Mouse (Mus musculus) layer of hippocampus, adult 2 months (tissue): ENCODE results near the gene Cav1. TPM values are rescaled to one million over a fixed set of nuclear protein-coding genes. Genes with fewer than 3 reads are reported as not detected.

Experiments
- DNase-seq, 2 experiments: peaks; one replicate each; pipeline ENCODE4 v3.0.0; 2022; ENCODE audit warnings: low spot score in 2 of 2
- H3K27ac ChIP-seq: fragments of 200-600 bp; 2 replicates; pipeline ENCODE4 v1.8.1; 2022
- H3K4me3 ChIP-seq: fragments of 200-600 bp; 2 replicates; pipeline ENCODE4 v1.8.1; 2022; ENCODE audit warnings: mild to moderate bottlenecking
- CTCF ChIP-seq: fragments of 200-600 bp; conservative IDR thresholded peaks from 2 replicates; pipeline ENCODE4 v1.8.1; 2022; ENCODE audit warnings: antibody characterized with exemption, mild to moderate bottlenecking, moderate library complexity
- total RNA-seq, 2 experiments: library from RNA; stranded (reverse); gene quantifications; 2 replicates each; pipeline ENCODE4 v1.2.3; 2021

Gene Cav1
- total RNA-seq, 2 experiments from 2014 or later, result 17.0 to 30.6 TPM

DNA sequence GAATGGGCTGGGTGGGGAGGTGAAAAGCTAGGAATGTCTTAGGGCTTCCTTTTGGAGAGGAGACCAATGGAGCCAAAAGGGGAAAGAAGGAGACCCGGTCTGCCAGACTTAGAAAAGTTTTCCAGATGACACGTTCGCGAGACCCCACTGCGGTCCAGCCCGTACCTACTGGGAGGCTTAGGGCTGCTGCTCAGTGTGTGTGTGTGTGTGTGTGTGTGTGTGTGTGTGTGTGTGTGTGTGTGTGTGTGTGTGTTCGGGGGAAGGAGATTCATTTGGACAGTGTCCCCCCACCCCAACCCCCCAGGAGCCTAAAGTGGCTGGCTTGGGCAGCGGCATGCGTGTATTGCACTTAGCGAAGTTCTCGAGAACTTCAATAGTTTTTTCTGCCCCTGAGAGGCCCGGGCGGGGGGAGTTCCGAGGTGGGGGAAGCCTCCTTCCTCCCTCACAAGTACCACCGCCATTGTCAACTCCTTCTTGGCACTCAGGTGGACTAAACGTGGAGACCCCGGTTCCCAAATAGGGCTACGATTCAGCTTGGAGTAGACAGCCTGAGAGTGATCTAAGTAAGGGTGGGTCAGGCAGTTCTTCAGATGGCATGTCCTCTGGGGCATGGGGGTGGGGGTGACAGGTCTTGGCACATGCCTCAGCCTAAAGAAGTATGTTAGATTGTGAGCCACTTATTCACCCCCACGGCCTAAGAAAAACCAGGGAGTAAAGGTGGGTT, 629 bp downstream of the Cav1 start:
- TF ChIP-seq CTCF, result no peak
- H3K4me3 ChIP-seq, result peak overlapping the region; percentile 52
- no peak for DNase-seq
- peak overlapping the region; percentile 78 for H3K27ac ChIP-seq

DNA sequence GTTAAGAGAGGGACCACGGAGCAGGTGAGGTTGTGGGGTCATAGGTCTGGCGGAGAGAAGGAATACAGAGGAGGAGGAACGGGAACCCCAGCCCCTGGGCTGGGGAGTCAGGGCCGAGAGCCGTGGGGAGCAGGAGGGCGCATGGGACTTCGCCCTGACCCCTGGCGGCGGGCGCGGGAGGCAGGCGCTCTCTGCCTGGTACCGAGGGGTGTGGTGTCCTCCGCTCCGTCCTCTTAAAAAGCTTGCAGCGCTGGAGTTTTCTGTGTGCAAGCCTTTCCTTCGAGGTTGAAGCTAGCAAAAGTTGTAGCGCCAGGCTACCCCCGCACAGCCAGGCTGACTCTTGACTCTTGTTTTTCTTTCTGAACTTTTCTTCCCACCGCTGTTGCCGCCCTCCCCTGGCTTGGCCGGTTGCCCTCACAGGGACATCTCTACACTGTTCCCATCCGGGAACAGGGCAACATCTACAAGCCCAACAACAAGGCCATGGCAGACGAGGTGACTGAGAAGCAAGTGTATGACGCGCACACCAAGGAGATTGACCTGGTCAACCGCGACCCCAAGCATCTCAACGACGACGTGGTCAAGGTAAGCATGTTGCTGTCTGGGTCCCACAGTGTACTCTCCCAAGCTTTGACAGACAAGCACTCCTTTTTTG, 1.5 kb downstream of the Cav1 start:
- peak; percentile 21 to 44 for DNase-seq
- peak; percentile 86 for TF ChIP-seq CTCF
- Histone ChIP-seq H3K27ac (peak overlapping the region; percentile 55), H3K4me3 (peak overlapping the region; percentile 47)

DNA sequence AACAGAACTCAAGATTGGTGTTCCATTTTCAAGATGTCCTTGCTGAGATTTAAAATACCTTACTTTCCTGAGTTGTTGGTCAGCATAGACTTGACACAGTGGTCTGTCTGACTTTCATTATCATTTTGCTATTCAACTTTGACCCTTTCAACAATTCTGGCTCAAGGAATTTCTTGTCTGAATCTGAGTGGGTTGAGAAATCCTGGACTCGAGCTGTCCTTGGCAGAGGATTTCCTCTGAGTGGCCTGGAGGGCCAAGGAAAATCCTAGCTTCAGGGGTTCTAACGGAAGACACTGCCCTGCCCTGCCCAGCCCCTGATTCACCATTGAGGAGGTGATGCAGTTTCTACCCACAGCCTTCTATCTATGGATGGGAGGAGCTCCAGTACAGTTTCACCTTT, 2.5 kb downstream of the Cav1 start:
- DNase-seq, result no peak
- TF ChIP-seq CTCF, result no peak
- Histone ChIP-seq H3K27ac (no peak overlapping the region), H3K4me3 (peak overlapping the region; percentile 4; the same call in 1 of the 2 replicates)

DNA sequence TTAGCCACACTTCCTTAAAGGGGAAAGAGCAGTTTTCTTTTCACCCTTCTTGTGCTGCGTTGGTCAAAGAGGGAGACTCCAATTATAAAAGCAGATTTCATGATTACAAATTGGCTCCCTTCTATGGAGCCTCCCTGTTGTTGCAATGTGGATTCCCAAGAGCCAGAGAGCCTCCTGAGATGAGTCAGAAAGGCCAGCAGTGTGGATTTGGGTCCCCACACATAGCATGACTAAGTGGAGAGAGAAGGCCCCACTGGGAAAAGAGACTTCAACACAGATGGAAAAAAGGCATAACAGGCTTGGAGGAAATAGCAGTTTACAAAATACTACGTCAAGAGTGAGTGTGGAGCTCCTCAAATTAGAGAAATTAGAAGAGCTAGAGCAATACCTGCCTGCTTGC, 3.1 kb downstream of the Cav1 start:
- Histone ChIP-seq H3K27ac (no peak overlapping the region), H3K4me3 (no peak overlapping the region)
- no peak for TF ChIP-seq CTCF
- no peak for DNase-seq

DNA sequence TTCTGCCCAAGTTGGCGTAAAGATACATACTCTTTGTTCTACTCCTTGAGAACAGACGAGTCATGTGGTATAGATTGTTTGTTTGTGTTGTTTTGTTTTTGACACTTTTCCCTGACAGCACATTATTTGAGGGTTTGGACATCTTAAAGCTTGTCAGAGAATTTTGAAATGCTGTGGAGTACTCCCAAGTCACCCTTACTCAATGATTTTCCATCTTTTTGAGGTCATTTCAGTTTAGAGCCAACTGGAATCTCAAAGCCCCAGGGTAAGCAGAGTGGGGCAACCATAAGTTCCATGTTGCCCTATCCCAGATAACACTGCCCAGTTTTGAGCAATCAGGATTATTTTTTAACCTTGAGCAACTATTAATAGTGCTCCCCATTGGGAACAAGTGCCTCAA, 8.1 kb downstream of the Cav1 start:
- no peak overlapping the region for H3K4me3 ChIP-seq
- DNase-seq, result no peak
- no peak overlapping the region for H3K27ac ChIP-seq
- TF ChIP-seq CTCF, result no peak

DNA sequence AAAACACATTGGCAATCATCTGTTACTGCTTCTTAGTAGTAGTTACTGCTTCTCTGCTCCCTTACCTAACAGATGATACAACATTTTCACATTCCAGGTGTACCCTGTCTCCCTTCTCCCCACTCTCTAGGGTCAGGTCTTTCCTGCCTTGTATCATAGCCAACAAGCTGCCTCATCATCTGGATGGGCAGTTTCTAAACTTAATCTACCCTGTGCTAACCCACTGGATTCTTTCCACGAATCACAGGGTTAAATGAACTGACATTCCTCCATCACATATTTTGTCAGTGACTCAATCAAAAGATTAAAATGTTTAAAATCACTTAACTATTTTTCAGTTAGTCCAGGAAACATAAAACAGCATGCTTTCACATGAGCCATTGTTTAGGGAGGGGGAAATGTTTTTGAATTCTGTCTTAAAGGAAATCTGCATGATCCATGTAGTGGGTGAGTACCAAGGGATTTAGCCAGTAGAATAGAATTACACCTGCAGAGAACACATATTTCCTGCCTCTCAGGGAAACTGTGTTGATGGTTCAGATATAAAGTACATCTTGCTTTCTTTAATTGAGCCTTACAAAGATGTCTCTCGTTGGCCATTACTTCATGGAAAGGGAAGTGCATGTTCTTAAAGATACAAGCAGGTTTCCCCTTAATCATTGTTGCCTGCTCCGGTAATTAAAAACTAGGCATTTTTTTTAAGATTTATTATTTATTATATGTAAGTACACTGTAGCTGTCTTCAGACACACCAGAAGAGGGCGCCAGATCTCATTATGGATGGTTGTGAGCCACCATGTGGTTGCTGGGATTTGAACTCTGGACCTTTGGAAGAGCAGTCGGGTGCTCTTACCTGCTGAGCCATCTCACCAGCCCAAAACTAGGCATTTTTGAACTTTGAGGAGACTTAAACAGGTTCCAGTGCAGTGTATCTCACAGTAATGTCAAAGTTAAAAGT, 8.8 kb downstream of the Cav1 start:
- peak; percentile 33 for TF ChIP-seq CTCF
- Histone ChIP-seq H3K27ac (no peak overlapping the region), H3K4me3 (no peak overlapping the region)
- DNase-seq, result no peak

DNA sequence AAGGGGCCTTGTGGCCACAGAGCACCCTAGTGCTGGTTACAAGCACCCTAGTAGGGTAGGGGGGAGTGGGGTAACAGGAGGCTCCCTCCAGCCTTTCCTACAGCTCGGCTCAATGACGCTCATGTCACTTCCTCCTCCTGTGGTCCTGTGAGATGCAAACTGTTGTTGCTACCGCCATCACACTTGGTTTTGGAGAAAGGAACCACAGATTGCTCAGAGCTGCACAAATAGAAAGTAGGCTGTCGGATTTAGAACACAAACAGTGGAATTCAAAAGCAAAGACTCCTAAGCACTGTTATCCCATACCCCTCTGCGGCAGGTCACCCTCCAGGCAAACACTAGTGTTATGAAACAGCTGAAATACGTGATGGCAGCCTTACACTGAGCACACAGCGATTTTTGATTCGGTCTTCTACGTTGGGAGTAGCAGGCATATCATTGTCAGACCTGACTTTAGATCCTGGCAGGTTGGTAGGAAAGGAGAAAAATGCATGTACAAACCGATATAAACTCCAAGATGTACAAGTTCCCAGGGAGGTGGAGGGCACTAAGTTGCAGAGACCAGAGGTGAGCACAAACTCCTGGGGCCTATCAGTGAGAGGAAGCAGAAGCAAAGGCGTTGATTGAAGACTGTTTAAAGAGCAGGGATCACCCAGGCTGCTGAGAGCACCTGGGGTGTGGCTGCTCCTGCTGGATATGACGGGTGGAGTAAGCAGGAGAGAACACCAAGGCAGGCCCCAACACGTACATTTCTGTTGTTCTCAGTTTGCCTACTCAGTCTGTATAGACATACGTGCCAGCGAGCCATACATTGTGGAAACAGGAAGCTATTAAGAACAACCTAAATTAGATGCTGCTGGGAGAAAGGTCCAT, 10.4 kb downstream of the Cav1 start:
- DNase-seq, result no peak
- no peak overlapping the region for H3K4me3 ChIP-seq
- H3K27ac ChIP-seq, result no peak overlapping the region
- TF ChIP-seq CTCF, result no peak

DNA sequence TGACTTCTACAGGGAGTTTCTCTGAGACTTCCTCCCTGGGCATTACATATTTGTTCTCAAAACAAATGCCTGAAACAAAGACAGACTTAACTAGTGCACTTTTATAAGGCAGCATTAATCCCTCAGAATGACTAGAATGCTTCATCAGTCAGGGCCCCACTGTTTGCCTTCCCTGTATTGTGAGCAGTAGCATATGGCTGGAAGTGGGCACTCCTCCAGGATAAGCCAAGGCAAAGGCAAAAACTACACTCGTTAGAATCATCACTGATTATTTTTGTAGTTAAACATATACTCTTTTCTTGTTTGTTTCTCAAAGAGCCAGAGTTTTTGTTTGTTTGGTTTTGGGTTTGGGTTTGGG, 11.0 kb downstream of the Cav1 start:
- no peak for TF ChIP-seq CTCF
- Histone ChIP-seq H3K4me3 (no peak overlapping the region), H3K27ac (no peak overlapping the region)
- no peak for DNase-seq

DNA sequence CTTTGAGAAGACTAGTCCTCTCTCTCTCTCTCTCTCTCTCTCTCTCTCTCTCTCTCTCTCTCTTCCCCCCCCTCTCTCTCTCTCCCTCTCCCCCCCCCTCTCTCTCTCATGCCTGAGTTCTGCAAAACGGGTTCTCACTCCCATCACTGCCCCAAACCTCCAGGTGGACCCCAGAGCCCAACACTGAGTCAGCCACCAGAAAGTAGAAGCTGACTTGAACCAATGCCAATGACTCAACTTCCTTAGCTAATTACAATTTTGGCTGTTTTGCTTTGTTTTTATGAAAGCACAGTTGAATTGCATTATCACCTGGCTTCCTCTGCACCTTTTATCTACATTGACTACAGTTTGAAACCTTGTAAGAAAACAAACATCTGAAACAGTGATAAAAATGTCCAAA, 11.8 kb downstream of the Cav1 start:
- H3K4me3 ChIP-seq, result no peak overlapping the region
- no peak overlapping the region for H3K27ac ChIP-seq
- no peak for DNase-seq
- no peak for TF ChIP-seq CTCF

DNA sequence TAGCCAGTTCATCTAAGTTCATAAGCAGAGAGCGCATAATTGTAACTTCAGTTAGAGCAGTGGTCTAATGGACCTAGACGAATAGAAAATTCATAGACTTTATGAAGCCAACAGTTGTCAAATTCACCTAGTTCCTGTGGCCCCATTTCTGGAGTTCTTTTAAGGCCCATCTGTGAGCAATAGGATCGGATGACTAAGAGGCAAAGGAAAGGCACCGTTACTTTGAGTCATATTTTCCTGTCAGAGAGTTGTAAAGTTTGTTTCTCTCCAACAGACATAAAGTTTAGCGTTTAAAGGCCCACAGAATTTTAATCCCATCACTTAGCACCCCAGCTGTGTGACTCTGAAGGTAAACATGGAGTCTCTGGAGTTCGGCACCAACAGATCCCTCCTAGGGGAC, 15.8 kb downstream of the Cav1 start:
- H3K4me3 ChIP-seq, result no peak overlapping the region
- no peak for DNase-seq
- no peak for TF ChIP-seq CTCF
- no peak overlapping the region for H3K27ac ChIP-seq

DNA sequence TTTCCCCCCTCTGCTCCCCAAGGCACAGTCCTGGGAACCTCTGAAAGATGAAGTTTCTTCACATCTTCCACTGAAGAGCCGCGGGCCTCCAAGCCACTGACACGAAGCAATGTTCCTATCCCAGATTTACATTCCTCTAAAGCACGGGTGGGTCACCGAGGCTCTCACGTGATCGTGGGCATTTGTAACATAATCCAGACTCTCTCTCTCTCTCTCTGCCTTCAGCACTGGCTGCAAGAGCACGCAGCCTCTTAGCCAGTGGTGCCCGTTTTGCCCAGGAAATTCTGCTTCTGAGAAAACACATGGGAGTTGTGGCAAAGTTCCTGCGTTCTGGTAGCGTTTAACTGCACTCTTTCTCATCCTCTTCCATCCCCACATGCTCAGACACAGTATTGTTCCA, 21.1 kb downstream of the Cav1 start:
- DNase-seq, result no peak
- no peak for TF ChIP-seq CTCF
- Histone ChIP-seq H3K4me3 (no peak overlapping the region), H3K27ac (no peak overlapping the region)

DNA sequence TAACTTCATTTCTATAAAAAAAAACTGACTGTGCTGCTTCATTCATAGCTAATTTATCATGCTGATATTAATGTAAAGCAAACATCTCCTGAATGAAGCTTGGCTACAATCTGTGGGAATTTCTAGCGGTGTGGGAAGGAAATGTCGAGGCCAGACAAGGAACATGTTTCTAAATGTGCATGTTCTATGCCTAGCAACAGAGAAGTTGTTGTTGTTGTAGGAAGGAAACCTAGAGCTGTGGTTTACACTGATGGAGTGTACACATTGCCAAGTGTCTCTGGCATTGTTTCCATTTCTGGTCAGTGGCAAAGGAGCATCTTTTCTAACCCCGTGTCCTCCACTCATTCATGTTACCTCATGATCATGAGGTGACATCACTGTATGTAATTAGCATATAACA, 23.7 kb downstream of the Cav1 start:
- DNase-seq, result no peak
- H3K4me3 ChIP-seq, result no peak overlapping the region
- TF ChIP-seq CTCF, result no peak
- no peak overlapping the region for H3K27ac ChIP-seq
